Mouse (Mus musculus) fat pad, adult 2 months (tissue): ENCODE measurements around the gene Reep3.

Experiments
- DNase-seq: peaks from one replicate; pipeline ENCODE4 v3.0.0-alpha.2; 2011; ENCODE audit warnings: low read depth, low spot score; ENCODE audit errors: extremely low read depth

Gene Reep3

DNA sequence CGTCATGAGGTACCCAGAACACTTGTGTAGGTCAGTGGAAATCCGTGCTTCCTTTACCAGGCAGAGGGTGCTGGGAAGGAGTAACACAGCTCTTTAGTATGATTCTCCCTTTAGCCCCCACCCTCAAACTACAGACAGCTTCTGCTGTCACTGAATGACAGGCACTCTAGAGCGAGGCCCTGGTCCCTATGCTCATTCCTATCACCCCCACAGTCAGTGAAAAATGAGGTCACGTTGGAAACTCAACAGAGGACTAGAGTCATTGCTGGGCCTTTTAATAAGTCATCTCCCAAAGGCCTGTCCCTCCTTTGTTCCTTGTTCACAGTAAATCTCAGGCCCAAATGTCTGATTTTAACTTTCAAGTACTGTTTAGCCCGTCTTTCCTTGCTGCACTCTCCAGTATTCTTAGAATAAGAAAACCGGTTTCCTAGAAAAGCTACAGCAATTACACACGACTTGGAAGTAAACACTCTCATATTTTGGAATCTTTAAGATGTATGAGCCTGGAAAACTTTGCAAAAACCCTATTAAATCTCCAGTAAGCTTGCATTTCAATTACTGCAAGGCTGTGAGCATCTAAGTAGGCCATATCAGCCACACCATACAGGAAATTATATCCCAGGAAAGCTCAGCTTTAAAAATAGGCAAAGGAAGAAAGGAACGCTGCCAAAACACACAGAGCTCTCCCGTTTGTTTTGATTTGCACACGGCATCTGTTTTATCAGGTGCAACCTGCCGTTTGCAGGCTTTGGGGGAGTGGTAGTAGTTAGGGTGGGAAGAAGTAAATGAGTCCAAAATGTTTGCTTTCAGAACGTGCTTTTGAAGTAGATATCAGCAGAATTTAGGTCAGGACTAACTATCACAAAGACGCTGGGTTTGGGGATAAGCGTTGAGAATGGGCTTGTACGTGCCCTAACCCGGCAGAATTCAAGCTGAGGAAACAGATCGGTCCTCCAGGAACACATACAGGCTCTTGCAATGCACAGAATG is 40.6 kb downstream of the Reep3 start:
- no peak for DNase-seq

DNA sequence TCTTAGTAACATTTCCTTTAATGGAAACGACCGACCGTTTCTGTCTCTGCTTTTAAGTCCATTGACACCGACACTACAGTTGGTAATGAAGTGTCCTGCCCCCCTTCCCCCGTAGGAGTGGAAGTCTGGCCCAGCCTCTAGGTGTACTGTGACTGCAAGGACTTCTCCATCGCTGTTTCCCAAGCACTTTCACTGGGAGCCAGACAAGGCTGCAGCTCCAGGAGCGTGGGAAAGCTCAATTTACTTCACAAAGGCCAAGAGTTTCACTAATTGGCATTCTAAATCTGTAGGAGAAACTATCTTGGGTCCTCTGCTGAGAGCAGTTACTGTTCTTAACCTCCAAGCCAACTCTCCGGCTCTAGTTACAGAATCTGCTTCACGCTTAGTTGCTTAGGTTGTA is 43.3 kb downstream of the Reep3 start:
- no peak for DNase-seq

DNA sequence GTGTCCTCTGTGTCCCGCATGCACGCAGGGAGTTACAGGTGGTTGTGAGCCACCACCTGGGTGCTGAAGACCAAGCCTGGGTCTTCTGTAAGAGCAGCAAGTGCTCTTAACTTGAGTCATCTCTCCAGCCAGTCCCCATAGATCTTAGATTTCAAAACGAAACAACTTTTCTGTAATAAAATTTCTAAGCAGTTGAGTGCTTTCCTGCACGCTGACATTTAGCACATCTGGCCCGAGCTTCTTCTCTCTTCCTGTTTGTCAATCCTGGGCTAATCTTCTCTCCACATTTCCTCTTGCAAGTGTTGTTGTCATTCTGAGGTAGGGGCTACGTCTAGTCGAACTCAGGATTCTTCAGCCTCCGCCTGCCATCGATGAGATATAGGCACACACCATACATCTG is 44.3 kb downstream of the Reep3 start:
- no peak for DNase-seq

- no peak for DNase-seq
Observed at GRCm38 (mm10) chr10:67051466-67051865, 45.3 kb downstream of the Reep3 start.

DNA sequence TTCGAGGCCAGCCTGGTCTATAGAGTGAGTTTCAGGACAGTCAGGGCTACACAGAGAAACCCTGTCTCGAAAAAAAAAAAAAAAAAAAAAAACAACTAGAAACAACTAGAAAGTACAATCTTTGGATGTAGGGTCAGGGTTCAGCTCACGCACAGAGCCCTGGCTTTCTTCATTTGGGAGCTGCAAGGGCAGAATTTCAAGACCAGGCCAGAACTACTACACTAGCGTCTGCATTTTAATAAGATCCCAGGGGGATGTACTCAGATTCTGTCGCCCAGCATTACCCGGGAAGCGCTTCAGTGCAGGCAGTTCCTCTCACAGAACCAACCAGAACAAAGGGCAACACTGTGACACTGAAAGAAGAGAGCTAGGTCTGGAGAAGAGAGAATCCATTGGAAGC is 46.0 kb downstream of the Reep3 start:
- DNase-seq = no peak

DNA sequence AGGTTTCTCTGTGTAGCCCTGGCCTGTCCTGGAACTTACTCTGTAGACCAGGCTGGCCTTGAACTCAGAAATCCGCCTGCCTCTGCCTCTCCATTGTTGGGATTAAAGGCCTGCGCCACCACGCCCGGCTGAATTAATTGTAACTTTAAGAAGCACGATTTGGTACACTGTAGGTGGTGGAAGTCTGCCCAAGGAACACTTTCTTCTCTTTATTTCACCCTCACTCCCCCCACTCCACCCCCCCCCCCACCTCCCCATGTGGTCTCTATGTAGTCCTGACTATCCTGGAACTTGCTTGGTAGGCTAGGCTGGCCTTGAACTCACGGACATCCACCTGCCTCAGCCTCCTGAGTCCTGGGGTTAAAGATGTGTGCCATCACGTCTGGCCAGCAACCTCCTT is 47.1 kb downstream of the Reep3 start:
- DNase-seq = no peak

- no peak for DNase-seq
Observed at GRCm38 (mm10) chr10:67048871-67049615, 47.7 kb downstream of the Reep3 start.

GRCm38 (mm10) chr10:67047712-67048645 is 48.8 kb downstream of the Reep3 start:
- DNase-seq = no peak

DNA sequence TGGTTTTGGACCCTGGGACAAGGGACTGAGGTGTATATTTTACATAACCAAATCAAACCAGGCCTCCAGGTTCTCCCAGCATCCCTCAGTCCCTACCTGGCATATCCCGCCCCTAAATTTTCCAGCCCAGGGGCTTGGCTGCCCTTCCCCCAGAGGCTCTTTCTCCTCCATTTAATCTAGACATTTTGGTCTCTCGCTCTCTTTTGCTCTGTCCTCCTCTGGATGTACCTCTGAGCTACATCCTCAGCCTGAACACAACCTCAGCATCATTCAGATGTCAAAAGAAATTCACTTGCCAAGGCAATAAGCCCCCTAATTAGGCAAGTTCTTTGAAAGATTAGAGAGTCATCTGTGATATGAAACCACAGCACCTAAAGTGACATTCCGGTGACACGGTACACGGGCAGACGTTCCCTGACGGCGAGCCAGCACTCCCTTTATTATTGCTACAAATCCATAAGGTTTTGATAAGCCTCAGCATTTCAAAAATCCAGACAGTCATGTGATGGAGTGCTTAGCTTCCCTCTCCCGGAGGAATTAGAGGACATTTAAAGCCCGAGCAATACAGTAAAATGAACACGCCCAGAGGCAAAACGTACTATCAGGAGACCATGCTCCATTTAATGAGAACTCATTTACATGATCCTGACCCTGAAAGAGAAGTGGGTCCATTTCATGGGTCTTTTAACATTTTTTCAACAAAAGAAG is 51.4 kb downstream of the Reep3 start:
- no peak for DNase-seq

DNA sequence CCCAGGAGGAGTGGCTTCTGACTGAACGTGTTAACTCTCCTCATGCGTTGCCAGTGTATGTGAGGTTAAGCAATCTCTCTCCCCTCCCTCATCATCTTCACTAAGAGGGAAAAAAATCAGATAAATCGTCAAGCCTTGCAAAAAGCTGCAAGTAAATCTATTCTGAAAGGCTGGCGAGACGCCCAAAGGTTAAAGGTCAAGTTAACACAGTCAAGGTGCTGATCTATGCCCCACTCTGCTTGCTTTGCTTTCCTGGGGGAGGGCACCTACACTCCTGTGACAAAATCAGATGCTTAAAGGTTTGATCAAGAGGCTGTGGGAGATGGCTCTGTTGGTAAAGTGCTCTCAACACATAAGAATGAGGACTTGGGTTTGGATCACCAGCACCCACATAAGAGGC is 52.4 kb downstream of the Reep3 start:
- no peak for DNase-seq

DNA sequence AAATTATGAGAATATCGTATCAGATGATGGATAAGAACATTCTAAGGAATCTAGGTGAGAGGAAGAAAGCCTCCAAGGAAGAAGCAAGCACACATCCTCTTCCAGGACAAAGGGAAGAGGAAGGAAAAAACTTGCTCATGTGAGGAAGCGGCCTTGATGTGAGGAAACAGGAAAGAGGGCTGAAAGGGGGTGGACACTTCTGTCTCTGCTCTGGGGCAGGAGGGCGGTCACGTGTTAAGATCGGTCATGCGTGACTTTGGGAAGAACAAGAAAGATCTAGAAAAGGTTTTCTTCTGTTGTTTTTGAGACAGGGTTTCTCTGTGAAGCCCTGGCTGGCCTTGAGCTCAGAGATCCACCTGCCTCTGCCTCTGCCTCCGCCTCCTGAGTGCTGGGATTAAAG is 53.5 kb downstream of the Reep3 start:
- no peak for DNase-seq

- no peak for DNase-seq
Observed at GRCm38 (mm10) chr10:67040410-67040809, 56.3 kb downstream of the Reep3 start.

GRCm38 (mm10) chr10:67039001-67039400 is 57.7 kb downstream of the Reep3 start:
- no peak for DNase-seq

DNA sequence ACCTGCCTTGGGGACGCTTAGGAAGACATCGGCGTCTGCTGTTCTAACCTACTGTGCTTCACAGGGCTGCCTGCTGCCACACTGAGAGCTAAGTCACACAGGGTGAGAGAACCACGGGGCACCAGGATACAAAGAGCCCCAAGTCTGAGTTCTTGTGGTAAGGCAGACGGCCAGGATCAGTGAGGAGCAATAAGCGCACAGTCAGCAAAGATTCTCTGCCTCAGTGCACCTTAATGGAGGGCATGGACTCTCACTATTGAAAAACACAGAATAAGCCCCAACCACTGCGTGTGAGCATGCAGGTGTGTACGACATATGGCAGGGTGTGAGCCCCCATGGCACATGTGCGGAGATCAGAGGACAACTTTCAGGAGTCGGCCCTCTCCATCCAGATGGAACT is 60.2 kb downstream of the Reep3 start:
- DNase-seq = no peak

- DNase-seq = no peak
Observed at GRCm38 (mm10) chr10:67036141-67036540, 60.6 kb downstream of the Reep3 start.

DNA sequence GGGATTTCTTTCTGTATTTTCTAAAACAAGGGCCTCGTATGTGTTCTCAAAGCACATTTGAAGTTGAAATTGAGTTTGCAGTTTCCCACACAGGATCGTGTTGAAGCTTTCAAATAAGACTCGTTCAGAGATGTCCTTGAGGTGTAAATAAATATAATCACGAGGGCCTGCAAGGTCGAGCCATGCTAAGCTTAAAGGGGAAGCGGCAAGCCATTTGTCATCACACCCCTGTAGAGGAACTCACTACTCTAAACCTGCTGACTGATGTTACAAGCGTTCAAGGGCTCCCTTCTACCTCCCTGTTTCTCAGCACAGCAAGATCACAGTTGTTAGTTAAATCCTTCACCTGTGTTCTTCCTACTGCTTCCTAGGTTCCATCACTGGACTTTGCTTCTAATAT is 65.6 kb downstream of the Reep3 start:
- DNase-seq = no peak

DNA sequence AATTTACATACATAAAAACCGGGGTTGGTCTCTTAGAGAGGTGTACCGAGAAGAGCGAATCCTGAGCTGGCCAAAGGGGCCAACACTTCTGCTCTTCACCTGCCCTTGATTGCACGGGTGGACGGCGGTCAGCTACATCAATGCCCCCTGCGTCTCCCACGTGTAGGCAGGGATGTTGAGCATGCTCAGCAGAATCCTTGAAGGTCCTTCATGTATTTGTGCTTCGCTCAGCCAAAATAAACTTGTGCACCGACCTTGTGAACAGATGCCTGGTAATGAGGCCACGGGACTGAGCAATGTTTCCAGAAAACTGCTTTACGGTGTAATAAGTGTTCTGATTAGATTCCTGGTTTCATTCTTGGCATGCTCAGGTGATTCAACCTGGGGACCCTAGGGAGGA is 67.4 kb downstream of the Reep3 start:
- no peak for DNase-seq

- DNase-seq = no peak
Observed at GRCm38 (mm10) chr10:67026375-67026774, 70.4 kb downstream of the Reep3 start.

DNA sequence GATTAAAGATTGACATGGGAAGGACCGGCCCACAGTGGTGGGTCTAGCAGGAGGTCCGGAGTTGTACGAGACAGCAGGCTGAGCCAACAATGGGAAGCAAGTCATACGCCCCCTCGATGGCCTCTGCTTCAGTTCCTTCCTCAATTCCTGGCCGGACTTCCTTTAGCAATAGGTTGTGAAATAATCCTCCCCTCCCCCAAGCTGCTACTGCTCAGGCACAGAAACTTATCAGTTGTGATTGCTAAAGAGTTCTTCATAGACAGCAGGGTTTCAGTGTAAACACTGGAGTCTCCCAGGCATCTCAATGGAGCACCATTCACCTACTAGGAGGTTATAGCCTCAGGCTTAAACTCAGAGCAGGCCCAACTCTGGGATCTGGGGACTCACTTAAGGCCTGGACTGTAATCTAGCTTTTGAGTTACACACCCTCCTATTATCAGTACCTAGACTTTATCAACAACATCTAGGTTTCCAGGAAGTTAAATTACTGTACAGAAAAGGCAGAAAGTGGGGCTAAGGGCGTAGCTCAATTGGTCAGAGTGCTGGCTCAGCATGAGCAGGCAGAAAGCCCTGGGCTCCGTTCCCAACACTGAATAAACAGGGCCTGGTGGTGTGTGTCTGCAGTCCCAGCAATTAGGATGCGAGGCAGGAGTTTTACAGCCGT is 71.0 kb downstream of the Reep3 start:
- DNase-seq = no peak

DNA sequence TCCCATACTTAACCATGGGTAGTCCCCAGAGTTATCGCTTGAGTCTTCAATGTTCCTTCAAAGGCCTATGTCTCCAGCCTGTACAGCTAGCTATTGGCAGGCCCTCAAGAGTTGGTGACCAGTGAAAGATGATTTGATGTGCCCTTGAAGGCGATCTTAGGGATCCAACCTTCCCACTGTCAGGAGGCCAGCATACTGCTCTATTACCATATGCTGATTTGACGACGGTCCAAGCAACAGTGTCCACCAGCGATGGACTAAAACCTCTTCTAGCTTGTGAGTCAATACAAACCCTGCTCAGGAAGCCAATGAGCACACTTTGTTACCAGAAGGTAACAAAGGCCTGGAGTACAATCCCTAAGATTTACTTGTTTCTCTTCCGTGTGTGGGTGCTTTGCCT is 72.4 kb downstream of the Reep3 start:
- DNase-seq = no peak
